Comparison of ENCODE assay signal across 16 mouse cellular contexts in the genomic region with DNA sequence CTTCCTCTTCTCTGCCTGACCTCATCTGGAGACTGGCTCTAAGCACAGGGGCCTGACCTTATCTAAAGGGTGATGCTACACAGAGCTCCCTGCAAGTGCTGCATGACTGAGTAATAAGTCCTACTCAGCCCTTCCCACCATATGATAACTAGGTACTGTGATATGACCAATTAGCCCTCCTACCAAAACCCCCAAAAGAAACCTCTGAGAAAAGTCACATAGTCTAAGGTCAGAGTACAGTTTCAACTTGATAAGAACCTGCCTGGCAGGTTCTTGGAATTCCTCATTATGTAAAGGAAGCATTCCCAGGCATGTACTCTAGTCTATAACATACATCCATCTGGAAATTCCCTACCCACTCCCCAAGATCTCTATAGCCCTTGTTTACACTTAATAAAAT.
"Had no signal": no experiment of that assay in that cellular context is flagged by ENCODE, and none has a peak within 500 bp of the region (broad histone marks: within the 10 kb centered on the region; RNA-seq: fewer than 3 reads in every experiment).

No protein-coding gene starts in this region.

- H3K4me1 ChIP-seq: limb, embryonic 10.5 days; limb, embryonic 13.5 days; liver, embryonic 12.5 days; liver, embryonic 15.5 days; midbrain, embryonic 12.5 days; midbrain, embryonic 15.5 days; neural tube, embryonic 12.5 days; neural tube, embryonic 15.5 days had no signal

- H3K9ac ChIP-seq: limb, embryonic 13.5 days; liver, embryonic 12.5 days; liver, embryonic 15.5 days; midbrain, embryonic 12.5 days; midbrain, embryonic 15.5 days; neural tube, embryonic 12.5 days; neural tube, embryonic 15.5 days had no signal

- H3K4me2 ChIP-seq: limb, embryonic 13.5 days; liver, embryonic 12.5 days; liver, embryonic 15.5 days; midbrain, embryonic 12.5 days; midbrain, embryonic 15.5 days; neural tube, embryonic 12.5 days; neural tube, embryonic 15.5 days had no signal

- H3K27me3 ChIP-seq: limb, embryonic 13.5 days; liver, embryonic 12.5 days; liver, embryonic 15.5 days; midbrain, embryonic 12.5 days; midbrain, embryonic 15.5 days; neural tube, embryonic 12.5 days; neural tube, embryonic 15.5 days had no signal

- H3K9me3 ChIP-seq: limb, embryonic 10.5 days; limb, embryonic 13.5 days; liver, embryonic 12.5 days; liver, embryonic 15.5 days; midbrain, embryonic 12.5 days; midbrain, embryonic 15.5 days; neural tube, embryonic 12.5 days; neural tube, embryonic 15.5 days had no signal

- DNase-seq: kidney, adult 18-20 months; kidney, adult 9 months; kidney, postnatal 14 days; kidney, postnatal 4 days; liver; lung, adult 18-20 months; thymus, postnatal 25 days had no signal

- H3K36me3 ChIP-seq: limb, embryonic 10.5 days; limb, embryonic 13.5 days; liver, embryonic 12.5 days; liver, embryonic 15.5 days; midbrain, embryonic 12.5 days; midbrain, embryonic 15.5 days; neural tube, embryonic 12.5 days; neural tube, embryonic 15.5 days had no signal

- H3K4me3 ChIP-seq: limb, embryonic 10.5 days; limb, embryonic 13.5 days; liver, embryonic 12.5 days; liver, embryonic 15.5 days; midbrain, embryonic 12.5 days; midbrain, embryonic 15.5 days; neural tube, embryonic 12.5 days; neural tube, embryonic 15.5 days had no signal

- H3K27ac ChIP-seq: limb, embryonic 10.5 days; limb, embryonic 13.5 days; liver, embryonic 12.5 days; liver, embryonic 15.5 days; macrophage; midbrain, embryonic 12.5 days; midbrain, embryonic 15.5 days; neural tube, embryonic 12.5 days; neural tube, embryonic 15.5 days had no signal

- ATAC-seq: liver, embryonic 12.5 days; midbrain, embryonic 15.5 days had no signal
